Mouse (Mus musculus) hindbrain, embryonic 13.5 days (tissue): ENCODE data around the gene Ttll4. TPM values are rescaled to one million over a fixed set of nuclear protein-coding genes. Genes with fewer than 3 reads are reported as not detected.
A peak's percentile ranks its signal among the peaks of the same experiment; 100 is the strongest.

Experiments used
- ATAC-seq: fragments of 200-750 bp; cut with Nextera tagmentation; 2 replicates; pipeline ENCODE4 v1.8.0; 2017; ENCODE audit warnings: moderate TSS enrichment; ENCODE audit not compliant: low FRiP score
- H3K27ac ChIP-seq: fragments of 300-500 bp; sonication (generic); 2 replicates; pipeline ENCODE4 v1.5.1; 2015; ENCODE audit warnings: inconsistent platforms, mild to moderate bottlenecking, moderate library complexity
- H3K27me3 ChIP-seq: fragments of 300-500 bp; sonication (generic); 2 replicates; pipeline ENCODE4 v1.6.1; 2015; ENCODE audit warnings: mild to moderate bottlenecking, inconsistent platforms
- H3K36me3 ChIP-seq: fragments of 300-500 bp; sonication (generic); 2 replicates; pipeline ENCODE4 v1.6.1; 2015; ENCODE audit warnings: mild to moderate bottlenecking, inconsistent platforms
- H3K4me1 ChIP-seq: fragments of 300-500 bp; sonication (generic); replicated peaks from 2 replicates; pipeline ENCODE4 v1.6.1; 2015; ENCODE audit warnings: inconsistent platforms
- H3K4me2 ChIP-seq: fragments of 300-500 bp; sonication (generic); 2 replicates; pipeline ENCODE4 v1.6.1; 2015; ENCODE audit warnings: inconsistent platforms, mild to moderate bottlenecking, moderate library complexity
- H3K4me3 ChIP-seq: fragments of 300-500 bp; sonication (generic); 2 replicates; pipeline ENCODE4 v1.5.1; 2015; ENCODE audit warnings: mild to moderate bottlenecking, inconsistent platforms
- H3K9ac ChIP-seq: fragments of 300-500 bp; sonication (generic); 2 replicates; pipeline ENCODE4 v1.6.1; 2015; ENCODE audit warnings: mild to moderate bottlenecking, inconsistent platforms
- H3K9me3 ChIP-seq: fragments of 300-500 bp; sonication (generic); 2 replicates; pipeline ENCODE4 v1.6.1; 2016; ENCODE audit warnings: inconsistent platforms
- WGBS: fragments of 180-500 bp; shearing (Covaris S2); methylation state at CpG from one replicate; pipeline ENCODE4 v1.1.7; 2015; 5-methylcytosine and 5-hydroxymethylcytosine counted together
- polyA plus RNA-seq: library from polyadenylated mRNA; unstranded; fragments of >200 nt; fragmentation: Nextera tagmentation; extraction: Ambion mirVana; gene quantifications from 2 replicates; pipeline ENCODE4 v1.2.1, GENCODE M21; 2015

The Ttll4 gene
- polyA plus RNA-seq, 1 experiment from 2014 or later: 13.3 TPM

DNA sequence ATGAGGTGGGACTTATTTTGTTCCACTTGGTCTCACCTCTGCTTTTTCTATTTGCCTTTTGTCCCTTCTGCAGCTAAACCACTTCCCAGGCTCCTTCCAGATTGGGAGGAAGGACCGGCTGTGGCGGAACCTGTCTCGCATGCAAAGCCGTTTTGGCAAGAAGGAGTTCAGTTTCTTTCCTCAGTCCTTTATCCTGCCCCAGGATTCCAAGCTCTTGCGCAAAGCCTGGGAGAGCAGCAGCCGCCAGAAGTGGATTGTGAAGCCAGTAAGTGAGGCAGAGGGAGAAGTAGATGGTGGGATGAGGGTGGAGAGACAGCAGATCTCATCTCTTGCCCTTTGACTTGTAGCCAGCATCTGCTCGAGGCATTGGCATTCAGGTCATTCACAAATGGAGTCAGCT, 25.6 kb downstream of the Ttll4 start:
- H3K4me2 ChIP-seq: no peak overlapping the region
- 96% methylated on average over 7 of the region's 7 CpGs for WGBS
- no peak for ATAC-seq

DNA sequence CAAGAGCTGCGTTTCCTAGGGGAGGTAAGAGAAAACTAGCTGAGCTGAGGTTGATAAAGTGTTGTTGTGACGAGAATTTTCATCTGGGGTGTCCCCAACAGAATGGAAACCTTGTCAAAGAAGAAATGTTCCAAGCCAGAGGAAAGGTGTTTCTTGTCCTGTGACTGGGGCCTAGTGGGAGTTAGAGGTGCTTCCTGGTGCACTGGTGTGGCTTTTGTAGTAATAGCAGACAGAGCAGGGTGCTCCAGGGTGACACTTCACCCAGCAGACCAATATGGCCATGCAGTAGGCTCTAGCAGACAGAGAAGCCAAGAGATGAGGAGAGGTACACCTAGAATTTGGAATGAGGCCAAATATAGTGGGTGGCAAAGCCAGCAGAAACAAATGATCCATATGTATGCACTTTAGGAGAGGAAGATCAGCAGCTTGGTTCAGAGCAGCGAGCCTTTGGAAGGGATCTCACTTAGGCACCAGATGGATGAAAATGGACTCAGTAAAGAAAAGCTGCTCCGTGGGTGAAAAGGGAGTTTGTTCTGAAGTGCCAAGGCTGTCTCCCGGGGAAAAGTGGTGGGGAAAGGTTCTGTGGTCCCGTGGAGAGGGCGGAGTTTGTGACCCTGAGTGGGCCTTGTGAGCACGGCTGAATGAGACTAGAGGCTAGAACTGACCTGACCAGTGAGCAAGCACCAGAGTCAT, 32.5 kb downstream of the Ttll4 start:
- 93% methylated on average over 8 of the region's 8 CpGs for WGBS
- no peak overlapping the region for H3K27ac ChIP-seq
- no peak overlapping the region for H3K4me2 ChIP-seq
- ATAC-seq: no peak
- H3K9ac ChIP-seq: no peak overlapping the region
- no peaks in the 10 kb centered on the region for H3K27me3 ChIP-seq
- H3K4me3 ChIP-seq: no peak overlapping the region
- H3K4me1 ChIP-seq: no peaks in the 10 kb centered on the region
- H3K36me3 ChIP-seq: peaks cover 87% of the 10 kb centered on the region
- no peaks in the 10 kb centered on the region for H3K9me3 ChIP-seq

More for the DNA sequence above, 25.6 kb downstream of the Ttll4 start:
- Histone ChIP-seq H3K4me3 (no peak overlapping the region), H3K9ac (no peak overlapping the region), H3K4me1 (no peaks in the 10 kb centered on the region), H3K36me3 (peaks cover 92% of the 10 kb centered on the region), H3K27ac (no peak overlapping the region), H3K27me3 (no peaks in the 10 kb centered on the region), H3K9me3 (no peaks in the 10 kb centered on the region)

DNA sequence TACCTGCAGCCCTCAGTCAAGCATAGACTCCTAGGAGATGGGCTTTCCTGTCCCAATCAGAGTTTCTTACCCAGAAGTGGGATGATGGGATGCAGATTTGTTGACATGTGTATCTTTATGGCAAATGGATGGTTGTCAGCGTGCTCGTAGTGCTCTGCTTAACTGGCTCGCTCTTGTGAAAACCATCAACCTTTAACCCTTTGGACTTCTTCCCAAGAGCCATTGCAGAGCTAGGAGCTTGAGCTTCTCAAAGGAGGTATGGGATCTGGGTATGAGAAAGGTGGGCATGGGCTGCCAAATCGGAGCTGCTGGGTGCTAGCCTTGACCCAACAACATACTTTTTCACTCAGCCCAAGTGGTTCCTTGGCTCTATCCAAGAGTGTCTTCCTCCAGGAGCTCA, 34.3 kb downstream of the Ttll4 start:
- Histone ChIP-seq H3K4me2 (no peak overlapping the region), H3K9ac (no peak overlapping the region), H3K36me3 (peaks cover 85% of the 10 kb centered on the region), H3K9me3 (no peaks in the 10 kb centered on the region), H3K4me3 (no peak overlapping the region), H3K4me1 (no peaks in the 10 kb centered on the region), H3K27ac (no peak overlapping the region), H3K27me3 (no peaks in the 10 kb centered on the region)
- no peak for ATAC-seq
- 93% methylated on average over 4 of the region's 4 CpGs for WGBS

DNA sequence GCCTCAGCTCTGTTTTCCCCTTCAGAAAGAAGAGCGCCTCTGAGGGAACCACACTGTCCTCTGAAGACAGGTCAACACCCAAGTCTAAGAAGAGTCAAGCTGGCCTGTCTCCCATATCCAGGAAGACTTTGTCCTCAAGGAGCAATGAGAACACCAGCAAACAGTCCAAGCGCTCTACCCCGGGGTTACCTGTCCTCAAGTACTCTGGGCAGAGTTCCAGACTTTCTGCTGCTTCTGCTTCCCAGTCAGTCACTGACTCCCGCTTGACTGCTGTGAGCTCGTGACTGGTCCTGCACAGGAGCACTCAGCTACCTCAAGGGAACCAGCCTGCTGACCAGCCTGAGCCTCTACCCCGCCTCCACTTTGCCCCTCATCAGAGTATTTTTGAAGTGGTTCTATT, 35.9 kb downstream of the Ttll4 start:
- Histone ChIP-seq H3K9me3 (no peaks in the 10 kb centered on the region), H3K4me2 (no peak overlapping the region), H3K27ac (no peak overlapping the region), H3K9ac (no peak overlapping the region), H3K36me3 (peaks cover 78% of the 10 kb centered on the region), H3K4me1 (no peaks in the 10 kb centered on the region), H3K4me3 (no peak overlapping the region), H3K27me3 (no peaks in the 10 kb centered on the region)
- WGBS: over 99% methylated on average over 6 of the region's 6 CpGs
- no peak for ATAC-seq

DNA sequence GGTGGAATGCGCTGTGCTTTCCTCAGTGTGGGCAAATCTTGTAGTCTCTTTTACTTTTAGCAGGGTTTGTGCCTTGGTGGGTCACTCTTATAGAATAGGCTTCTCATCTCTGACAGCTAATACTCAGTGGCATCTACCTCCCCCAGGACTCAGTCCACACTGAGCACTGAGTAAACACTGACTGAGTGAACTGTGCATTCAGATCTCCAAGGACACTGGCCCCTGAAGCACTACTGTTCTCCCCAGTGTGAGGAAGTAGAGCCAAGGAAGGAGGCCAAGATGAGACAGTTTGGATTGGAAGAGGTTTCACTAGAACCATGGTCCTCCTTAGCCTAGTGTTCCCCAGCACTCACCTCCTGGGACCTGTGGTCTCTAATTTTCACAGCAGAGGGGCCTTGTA, 36.8 kb downstream of the Ttll4 start:
- ATAC-seq: no peak
- no peaks in the 10 kb centered on the region for H3K27me3 ChIP-seq
- H3K27ac ChIP-seq: no peak overlapping the region
- H3K36me3 ChIP-seq: peaks cover 76% of the 10 kb centered on the region
- WGBS: 97% methylated on average over 1 of the region's 1 CpGs
- no peaks in the 10 kb centered on the region for H3K4me1 ChIP-seq
- H3K9me3 ChIP-seq: no peaks in the 10 kb centered on the region
- H3K4me2 ChIP-seq: no peak overlapping the region
- no peak overlapping the region for H3K9ac ChIP-seq
- no peak overlapping the region for H3K4me3 ChIP-seq

DNA sequence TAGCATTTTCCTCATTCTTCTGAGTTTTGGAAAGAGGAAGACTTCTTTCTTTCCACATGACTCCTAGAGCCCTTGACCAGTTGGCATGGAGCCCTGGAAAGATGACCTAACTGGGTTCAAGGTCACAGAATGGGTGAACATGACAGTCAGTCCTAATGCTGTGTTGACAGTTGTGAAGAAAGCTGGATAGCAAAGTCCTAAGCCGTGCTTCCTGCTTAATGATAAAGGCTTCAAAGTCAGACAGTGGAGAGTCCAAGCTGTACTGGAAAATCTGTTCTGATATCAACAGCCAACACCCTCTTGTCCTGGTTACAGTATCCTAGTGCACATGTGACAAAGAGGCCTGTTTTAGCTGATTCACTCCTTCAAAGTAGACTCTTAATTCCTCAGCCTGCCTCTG, 37.2 kb downstream of the Ttll4 start:
- no peak overlapping the region for H3K9ac ChIP-seq
- no peak overlapping the region for H3K4me2 ChIP-seq
- H3K27ac ChIP-seq: no peak overlapping the region
- no peaks in the 10 kb centered on the region for H3K27me3 ChIP-seq
- H3K4me3 ChIP-seq: no peak overlapping the region
- no peaks in the 10 kb centered on the region for H3K9me3 ChIP-seq
- ATAC-seq: no peak
- 95% methylated on average over 1 of the region's 1 CpGs for WGBS
- peaks cover 73% of the 10 kb centered on the region for H3K36me3 ChIP-seq
- H3K4me1 ChIP-seq: no peaks in the 10 kb centered on the region

DNA sequence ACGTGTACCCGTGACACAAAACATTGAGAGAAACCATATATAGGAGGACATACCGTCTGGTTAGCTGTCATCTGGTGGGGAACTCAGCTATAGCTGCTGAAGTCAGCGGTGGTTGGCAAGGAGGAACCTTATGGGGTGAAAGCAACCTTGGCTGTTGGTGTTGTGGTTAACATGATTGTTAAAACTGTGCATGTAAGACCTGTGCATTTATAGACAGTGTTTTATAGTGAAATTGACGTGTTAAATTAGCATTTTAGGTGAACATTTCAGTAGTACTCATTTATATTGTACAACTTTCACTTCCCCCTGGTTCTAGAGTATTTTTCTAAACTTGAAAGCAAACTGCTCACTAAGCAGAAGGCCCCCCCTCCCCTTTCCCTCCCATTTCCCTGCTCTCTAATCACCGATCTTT, 40.6 kb downstream of the Ttll4 start:
- no peak overlapping the region for H3K9ac ChIP-seq
- ATAC-seq: no peak
- H3K9me3 ChIP-seq: no peaks in the 10 kb centered on the region
- H3K4me2 ChIP-seq: no peak overlapping the region
- peaks cover 45% of the 10 kb centered on the region for H3K36me3 ChIP-seq
- H3K27me3 ChIP-seq: no peaks in the 10 kb centered on the region
- H3K4me3 ChIP-seq: no peak overlapping the region
- WGBS: 90% methylated on average over 6 of the region's 6 CpGs
- no peak overlapping the region for H3K27ac ChIP-seq
- no peaks in the 10 kb centered on the region for H3K4me1 ChIP-seq

DNA sequence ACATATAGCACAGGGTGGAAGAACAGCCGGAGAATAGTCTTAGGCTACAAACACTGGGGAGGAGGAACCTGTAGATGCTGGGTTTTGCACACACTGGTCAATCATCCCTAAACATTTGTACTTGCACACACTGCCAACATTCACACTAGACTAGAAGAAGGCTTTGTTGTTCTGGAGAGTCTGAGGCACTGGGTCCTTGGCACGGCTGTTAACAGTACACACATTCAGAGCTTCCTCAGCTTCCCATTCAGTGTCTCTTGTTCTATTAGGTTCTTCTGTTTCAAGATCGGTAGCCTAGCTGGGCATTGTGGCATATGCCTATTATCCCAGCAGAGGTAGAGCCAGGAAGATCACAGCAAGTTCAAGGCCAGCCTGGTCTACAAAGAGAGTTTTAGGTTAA, 42.6 kb downstream of the Ttll4 start:
- Histone ChIP-seq H3K27me3 (no peaks in the 10 kb centered on the region), H3K4me2 (no peak overlapping the region), H3K36me3 (peaks cover 25% of the 10 kb centered on the region), H3K4me3 (no peak overlapping the region), H3K9me3 (no peaks in the 10 kb centered on the region), H3K27ac (no peak overlapping the region), H3K4me1 (no peaks in the 10 kb centered on the region), H3K9ac (no peak overlapping the region)
- ATAC-seq: no peak
- 81% methylated on average over 3 of the region's 3 CpGs for WGBS

DNA sequence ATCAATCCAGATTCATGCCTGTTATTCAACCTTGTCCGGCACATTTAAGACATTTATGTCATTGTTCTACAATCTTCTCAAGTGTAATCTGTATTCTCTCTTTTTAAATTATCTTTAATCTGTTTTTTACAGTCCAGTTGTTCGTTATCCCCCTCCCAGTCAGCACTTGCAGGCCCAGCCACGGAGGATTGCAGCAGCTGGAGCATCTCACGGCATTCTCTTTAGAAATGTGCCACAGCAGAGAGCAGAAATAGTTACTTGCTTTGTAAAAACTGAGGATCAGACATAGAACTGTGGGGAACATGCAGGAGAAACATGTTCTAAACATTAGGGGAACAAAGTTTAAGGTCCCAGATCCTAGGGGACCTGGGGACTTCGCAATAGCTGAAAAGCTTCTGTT, 43.5 kb downstream of the Ttll4 start:
- H3K9ac ChIP-seq: no peak overlapping the region
- no peaks in the 10 kb centered on the region for H3K27me3 ChIP-seq
- peaks cover 17% of the 10 kb centered on the region for H3K36me3 ChIP-seq
- no peaks in the 10 kb centered on the region for H3K4me1 ChIP-seq
- no peak overlapping the region for H3K4me2 ChIP-seq
- H3K27ac ChIP-seq: no peak overlapping the region
- ATAC-seq: no peak
- H3K9me3 ChIP-seq: no peaks in the 10 kb centered on the region
- WGBS: 90% methylated on average over 5 of the region's 5 CpGs
- H3K4me3 ChIP-seq: no peak overlapping the region

DNA sequence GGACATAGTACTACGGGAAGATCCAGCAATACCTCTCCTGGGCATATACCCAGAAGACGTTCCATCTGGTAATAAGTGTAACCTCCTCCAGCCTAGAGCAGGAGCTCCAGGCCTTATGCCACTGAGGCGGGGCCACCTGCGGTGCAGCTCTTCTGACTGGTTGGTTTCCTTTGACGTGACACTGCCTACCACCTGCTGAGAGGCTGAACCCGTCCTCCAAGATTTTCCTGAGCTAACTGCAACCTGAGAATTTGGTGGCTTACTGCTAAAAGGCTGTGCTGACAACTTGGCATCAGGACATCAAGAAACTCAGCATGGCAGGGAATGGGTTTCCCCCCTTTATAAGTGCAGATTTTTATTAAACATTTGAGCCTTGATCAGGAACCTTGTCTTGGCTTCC, 48.0 kb downstream of the Ttll4 start:
- no peak overlapping the region for H3K4me3 ChIP-seq
- no peak overlapping the region for H3K27ac ChIP-seq
- no peak for ATAC-seq
- H3K4me2 ChIP-seq: no peak overlapping the region
- H3K36me3 ChIP-seq: no peaks in the 10 kb centered on the region
- WGBS: 37% methylated on average over 6 of the region's 6 CpGs
- H3K9me3 ChIP-seq: no peaks in the 10 kb centered on the region
- H3K9ac ChIP-seq: no peak overlapping the region
- H3K4me1 ChIP-seq: peaks cover 14% of the 10 kb centered on the region
- H3K27me3 ChIP-seq: peaks cover 14% of the 10 kb centered on the region

DNA sequence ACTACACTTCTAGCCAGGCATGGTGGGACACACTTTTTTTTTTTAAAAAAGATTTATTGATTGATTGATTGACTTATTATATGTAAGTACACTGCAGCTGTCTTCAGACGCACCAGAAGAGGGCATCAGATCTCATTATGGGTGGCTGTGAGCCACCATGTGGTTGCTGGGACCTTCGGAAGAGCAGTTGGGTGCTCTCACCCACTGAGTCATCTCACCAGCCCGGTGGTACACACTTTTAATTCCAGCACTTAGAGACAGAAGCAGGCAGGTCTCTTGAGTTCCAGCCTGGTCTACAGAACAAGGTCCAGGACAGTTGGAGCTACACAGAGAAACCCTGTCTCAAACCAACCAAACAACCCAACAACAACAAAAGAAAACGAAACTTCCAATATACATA, 50.5 kb downstream of the Ttll4 start:
- Histone ChIP-seq H3K27me3 (peaks cover 17% of the 10 kb centered on the region), H3K27ac (no peak overlapping the region), H3K4me2 (no peak overlapping the region), H3K36me3 (no peaks in the 10 kb centered on the region), H3K9ac (no peak overlapping the region), H3K4me1 (peaks cover 14% of the 10 kb centered on the region), H3K4me3 (no peak overlapping the region), H3K9me3 (no peaks in the 10 kb centered on the region)
- WGBS: 71% methylated on average over 4 of the region's 4 CpGs
- ATAC-seq: no peak

DNA sequence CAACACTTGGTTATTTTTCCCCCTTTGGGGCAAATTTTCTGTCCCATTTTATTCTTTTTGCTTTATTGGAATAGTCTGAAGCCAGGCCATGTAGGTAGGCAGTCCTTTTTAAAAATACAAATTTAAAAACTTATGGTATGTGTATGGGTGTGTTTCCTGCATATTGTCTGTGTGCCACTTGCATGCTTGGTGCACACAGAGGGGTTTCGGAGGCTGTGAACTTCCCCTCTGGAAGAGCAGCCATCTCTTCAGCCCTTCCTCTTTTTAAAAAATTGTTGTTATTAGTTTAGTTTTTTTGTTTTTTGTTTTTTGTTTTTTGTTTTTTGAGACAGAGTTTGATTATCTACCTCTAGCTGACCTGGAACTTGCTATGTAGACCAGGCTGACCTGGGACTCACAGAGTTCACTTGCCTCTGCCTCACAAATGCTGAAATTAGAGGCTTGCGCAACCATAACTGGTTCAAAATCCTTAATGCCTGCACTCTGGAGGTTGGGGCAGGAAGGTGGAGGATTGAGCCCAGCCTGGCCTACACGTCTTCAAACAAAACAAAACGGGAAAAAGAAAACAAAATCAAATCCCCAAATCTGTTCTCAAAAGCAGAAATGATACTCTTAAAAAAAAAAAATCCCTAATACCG, 51.0 kb downstream of the Ttll4 start:
- WGBS: 42% methylated on average over 5 of the region's 5 CpGs
- Histone ChIP-seq H3K4me2 (peak overlapping the region; percentile 88), H3K27me3 (peaks cover 17% of the 10 kb centered on the region), H3K36me3 (no peaks in the 10 kb centered on the region), H3K9ac (peak overlapping the region; percentile 73; the same call in 1 of the 2 replicates), H3K27ac (no peak overlapping the region), H3K9me3 (no peaks in the 10 kb centered on the region), H3K4me3 (peak overlapping the region; percentile 44), H3K4me1 (peaks cover 14% of the 10 kb centered on the region)
- ATAC-seq: no peak
